Mouse (Mus musculus): Measurements from ENCODE around the gene Pik3c2a. TPM values are rescaled to one million over a fixed set of nuclear protein-coding genes. Genes with fewer than 3 reads are reported as not detected.

Gene Pik3c2a
- 10 to 100 TPM; 51.6 to 62.7 TPM for polyA plus RNA-seq (2017; shearing (Covaris generic))

GRCm38 (mm10) chr7:116443004-116443696, at the start of gene Pik3c2a:
TSS of gene Pik3c2a (minus strand) at chr7:116443449.
- peak; percentile 96 for ATAC-seq

GRCm38 (mm10) chr7:116491113-116491512, 47.9 kb upstream of the Pik3c2a start:
- no peak for ATAC-seq

- no peak for ATAC-seq
These were observed 41.9 kb upstream of the Pik3c2a start for GRCm38 (mm10) chr7:116485062-116485601.

- peak; percentile 52 for ATAC-seq
These were observed 41.0 kb upstream of the Pik3c2a start for GRCm38 (mm10) chr7:116484213-116484612.

- ATAC-seq, result no peak
These were observed 40.5 kb upstream of the Pik3c2a start for GRCm38 (mm10) chr7:116483782-116484181.

GRCm38 (mm10) chr7:116483106-116483505, 39.9 kb upstream of the Pik3c2a start:
- no peak for ATAC-seq

GRCm38 (mm10) chr7:116476264-116476663, 33.0 kb upstream of the Pik3c2a start:
- no peak for ATAC-seq

GRCm38 (mm10) chr7:116475836-116476235, 32.6 kb upstream of the Pik3c2a start:
- no peak for ATAC-seq

GRCm38 (mm10) chr7:116462114-116462513, 18.9 kb upstream of the Pik3c2a start:
- no peak for ATAC-seq

- peak; percentile 92 for ATAC-seq
These were observed 15.8 kb upstream of the Pik3c2a start for GRCm38 (mm10) chr7:116458985-116459441.

GRCm38 (mm10) chr7:116457391-116457790, 14.1 kb upstream of the Pik3c2a start:
- ATAC-seq, result no peak

- ATAC-seq, result no peak
These were observed 13.7 kb upstream of the Pik3c2a start for GRCm38 (mm10) chr7:116456964-116457363.

- no peak for ATAC-seq
These were observed 3.4 kb upstream of the Pik3c2a start for GRCm38 (mm10) chr7:116446645-116447044.

GRCm38 (mm10) chr7:116444326-116444809, 1.1 kb upstream of the Pik3c2a start:
- ATAC-seq, result no peak

GRCm38 (mm10) chr7:116443697-116444325, 562 bp upstream of the Pik3c2a start:
- ATAC-seq, result peak; percentile 22

- ATAC-seq, result no peak
These were observed 1.0 kb downstream of the Pik3c2a start for GRCm38 (mm10) chr7:116442226-116442625.

GRCm38 (mm10) chr7:116441346-116441745, 1.9 kb downstream of the Pik3c2a start:
- peak; percentile 8 for ATAC-seq

- ATAC-seq, result no peak
These were observed 11.6 kb downstream of the Pik3c2a start for GRCm38 (mm10) chr7:116431661-116432060.

- ATAC-seq, result peak; percentile 78
These were observed 12.3 kb downstream of the Pik3c2a start for GRCm38 (mm10) chr7:116430926-116431325.

- ATAC-seq, result no peak
These were observed 16.0 kb downstream of the Pik3c2a start for GRCm38 (mm10) chr7:116427206-116427605.

GRCm38 (mm10) chr7:116425771-116426170, 17.5 kb downstream of the Pik3c2a start:
- ATAC-seq, result no peak

GRCm38 (mm10) chr7:116421081-116421480, 22.2 kb downstream of the Pik3c2a start:
- ATAC-seq, result no peak

- peak; percentile 89 for ATAC-seq
These were observed 33.8 kb downstream of the Pik3c2a start for GRCm38 (mm10) chr7:116409438-116409837.

GRCm38 (mm10) chr7:116392329-116392728, 50.9 kb downstream of the Pik3c2a start:
- no peak for ATAC-seq
